Comparison of ENCODE assay signal across 23 mouse cellular contexts in genomic region chr5:50234111-50234510, GRCm38 (mm10).
"Had no signal": no experiment of that assay in that cellular context is flagged by ENCODE, and none has a peak within 500 bp of the region (broad histone marks: within the 10 kb centered on the region; RNA-seq: fewer than 3 reads in every experiment).

No protein-coding gene starts in this region.

- H3K4me2 ChIP-seq: lung, embryonic 15.5 days; midbrain, embryonic 12.5 days; neural tube, embryonic 13.5 days; neural tube, embryonic 15.5 days; stomach, embryonic 15.5 days had no signal

- H3K36me3 ChIP-seq: lung, embryonic 15.5 days; midbrain, embryonic 12.5 days; neural tube, embryonic 13.5 days; neural tube, embryonic 15.5 days; stomach, embryonic 15.5 days had no signal

- H3K9ac ChIP-seq: liver, postnatal 0 days; lung, embryonic 15.5 days; midbrain, embryonic 12.5 days; neural tube, embryonic 13.5 days; neural tube, embryonic 15.5 days; stomach, embryonic 15.5 days had no signal

- H3K9me3 ChIP-seq: lung, embryonic 15.5 days; megakaryocyte, embryonic 14.5 days; midbrain, embryonic 12.5 days; neural tube, embryonic 13.5 days; neural tube, embryonic 15.5 days; stomach, embryonic 15.5 days had no signal

- H3K4me3 ChIP-seq: lung, embryonic 15.5 days; megakaryocyte, embryonic 14.5 days; midbrain, embryonic 12.5 days; myocyte; neural tube, embryonic 13.5 days; neural tube, embryonic 15.5 days; stomach, embryonic 15.5 days had no signal

- H3K27ac ChIP-seq: lung, embryonic 15.5 days; macrophage; midbrain, embryonic 12.5 days; neural tube, embryonic 13.5 days; neural tube, embryonic 15.5 days; stomach, embryonic 15.5 days; stomach, postnatal 0 days had no signal

- ATAC-seq: liver, postnatal 0 days; lung, postnatal 0 days; midbrain, embryonic 16.5 days had no signal

- DNase-seq: liver, postnatal 0 days; lung, adult 2 months; lung, postnatal 14 days; lung, postnatal 36 days; midbrain, embryonic 14.5 days; retina, postnatal 1 day; right cerebral cortex, adult 18-20 months; right cerebral cortex, postnatal 25 days; right cerebral cortex, postnatal 4 days; spleen, adult 18-20 months; thymus, adult 2 months; thymus, postnatal 25 days had no signal

- H3K4me1 ChIP-seq: lung, embryonic 15.5 days; megakaryocyte, embryonic 14.5 days; midbrain, embryonic 12.5 days; neural tube, embryonic 13.5 days; neural tube, embryonic 15.5 days; stomach, embryonic 15.5 days had no signal

- H3K27me3 ChIP-seq: lung, embryonic 15.5 days; megakaryocyte, embryonic 14.5 days; midbrain, embryonic 12.5 days; neural tube, embryonic 13.5 days; neural tube, embryonic 15.5 days; stomach, embryonic 15.5 days had no signal
